Mouse (Mus musculus) NIH3T3 (cell line): ENCODE data around the gene Prkar1b.

ENCODE experiments used
- DNase-seq: peaks from one replicate; pipeline ENCODE4 v3.0.0-alpha.2; 2012; ENCODE audit warnings: low read depth

Gene Prkar1b

DNA sequence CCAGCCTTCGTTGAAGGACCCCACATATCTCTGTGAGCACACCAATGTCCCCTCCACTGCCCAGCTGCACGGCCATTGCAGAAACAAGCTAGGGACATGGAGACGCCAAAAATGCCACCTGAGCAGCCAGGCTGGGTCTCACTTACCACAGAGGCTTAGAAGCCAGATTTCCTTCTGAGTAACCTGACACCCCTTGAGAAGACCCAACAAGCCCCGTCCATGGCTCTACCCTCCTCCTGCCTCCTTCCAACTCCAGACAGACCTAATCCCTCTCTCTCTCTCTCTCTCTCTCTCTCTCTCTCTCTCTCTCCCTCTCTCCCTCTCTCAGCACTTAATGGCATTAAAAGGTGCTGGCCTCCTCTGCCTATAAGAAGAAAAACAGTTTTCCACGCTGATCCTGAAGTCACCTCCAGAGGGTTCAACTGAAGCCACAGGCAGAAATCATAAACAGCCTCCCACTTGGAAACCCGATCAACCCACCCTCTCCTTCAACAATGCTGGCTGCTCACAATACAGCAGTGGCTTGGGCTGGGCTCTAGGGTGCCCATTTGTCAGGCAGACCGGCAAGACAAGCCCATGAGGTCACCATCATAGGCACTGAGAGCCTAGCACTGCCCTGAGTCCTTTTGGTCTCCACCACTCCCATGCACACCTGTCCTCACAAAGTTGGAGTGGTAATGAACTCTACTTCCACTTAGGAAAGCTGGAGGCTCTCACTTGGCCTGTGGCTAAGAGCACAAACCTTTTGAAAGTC, 82.8 kb downstream of the Prkar1b start:
- no peak for DNase-seq

DNA sequence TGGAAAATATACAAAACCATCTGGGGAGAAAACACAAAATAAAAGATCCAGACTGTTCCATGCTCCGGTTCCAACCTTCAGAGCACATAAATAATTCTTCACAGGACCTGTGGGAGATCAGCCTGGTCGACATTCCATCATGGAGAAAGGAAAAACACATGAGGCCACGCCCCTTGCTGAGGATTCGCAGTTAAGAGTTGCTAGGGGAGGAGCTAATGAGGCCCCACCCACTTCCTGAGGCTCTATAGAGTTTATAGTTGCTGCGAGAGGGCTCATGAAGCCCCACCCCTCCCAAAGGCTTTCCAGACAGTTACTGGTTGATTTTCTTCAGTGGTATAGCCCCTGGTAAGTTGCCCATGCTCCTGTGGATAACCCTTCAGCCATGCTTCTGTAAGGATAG, 85.2 kb downstream of the Prkar1b start:
- peak; percentile 17 for DNase-seq

DNA sequence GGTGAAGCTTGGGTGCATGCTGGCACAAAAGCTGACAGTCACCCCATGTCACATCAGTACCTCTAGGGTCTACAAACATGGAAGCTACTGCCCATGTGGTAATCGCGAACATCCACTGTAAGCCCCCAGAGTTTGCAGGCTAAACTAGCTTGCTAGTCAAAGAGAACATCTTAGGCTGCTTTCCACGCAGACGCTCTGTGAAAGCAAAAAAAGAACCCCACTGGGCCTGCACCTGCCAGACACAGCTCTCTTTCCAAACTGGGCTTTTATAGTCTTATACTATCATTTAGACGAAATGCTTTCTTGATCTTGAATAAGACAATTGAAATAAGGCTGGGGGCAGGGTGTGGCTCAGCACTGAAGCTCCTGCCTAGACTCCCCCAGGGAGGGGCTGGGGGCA, 88.1 kb downstream of the Prkar1b start:
- no peak for DNase-seq

DNA sequence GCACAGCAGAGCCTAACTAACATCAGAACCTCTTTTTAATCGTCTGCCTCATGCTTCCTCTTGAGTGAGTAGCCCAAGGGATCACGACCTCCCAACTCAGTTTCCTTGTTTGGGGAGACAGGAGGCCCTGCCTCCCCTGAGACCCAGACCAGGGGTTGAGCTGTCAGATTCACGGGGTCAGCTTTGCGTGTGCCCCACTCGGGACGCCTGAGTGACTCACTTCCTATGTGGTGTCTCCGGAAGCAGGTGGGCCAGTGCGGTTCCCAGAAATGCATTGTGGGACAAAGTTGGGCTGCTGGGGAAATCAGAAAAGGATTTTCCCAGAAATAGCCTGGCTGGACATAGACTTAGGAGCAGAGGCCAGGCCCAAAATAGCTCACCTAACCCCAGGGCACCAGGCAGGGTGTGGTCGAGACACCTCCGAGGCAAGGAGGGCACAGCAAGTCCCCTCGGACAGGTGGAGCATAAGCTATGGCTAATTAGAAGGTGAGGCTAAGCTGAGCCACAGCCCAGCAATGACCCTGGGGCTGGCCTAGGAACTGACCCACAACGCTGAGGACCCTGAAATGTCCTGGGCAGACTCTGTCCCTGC, 89.2 kb downstream of the Prkar1b start:
- no peak for DNase-seq

DNA sequence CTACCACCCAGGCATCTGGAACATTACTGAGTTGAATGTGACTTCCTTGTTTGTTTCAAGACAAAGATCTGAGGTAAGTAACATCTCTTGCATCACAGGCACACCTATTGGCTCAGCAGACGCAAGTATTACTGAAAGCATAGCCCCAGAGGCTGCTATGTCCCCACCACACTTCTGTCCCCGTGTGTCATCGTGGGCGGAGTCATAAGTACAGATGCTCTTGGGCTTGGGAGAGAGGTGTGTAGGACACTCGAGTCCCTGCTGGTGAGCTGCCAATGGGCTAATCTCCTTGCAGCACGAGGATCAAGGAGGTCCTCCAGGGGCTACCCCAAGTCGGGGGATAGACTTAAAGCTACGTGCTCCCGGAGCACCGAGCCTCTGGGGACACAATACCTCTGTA, 96.6 kb downstream of the Prkar1b start:
- DNase-seq = no peak

DNA sequence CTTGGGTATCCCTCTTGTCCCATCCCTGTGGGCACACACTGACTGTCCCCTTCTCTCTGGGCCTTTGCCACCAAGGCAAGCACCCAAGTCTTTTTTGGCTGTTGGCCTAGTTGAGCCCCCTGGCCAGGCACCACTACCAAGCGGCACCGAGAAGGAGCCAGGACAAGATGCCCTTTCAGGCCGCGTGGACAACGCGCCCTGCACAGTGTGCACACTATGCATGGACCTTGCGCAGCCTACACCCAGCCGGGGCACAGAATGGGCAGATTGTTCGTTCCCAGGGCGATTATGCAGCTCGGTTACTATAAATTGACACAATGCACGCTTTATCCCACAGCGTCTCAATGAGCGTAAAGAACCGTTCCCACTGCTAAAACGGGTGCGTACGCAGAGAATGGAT, 98.5 kb downstream of the Prkar1b start:
- no peak for DNase-seq

DNA sequence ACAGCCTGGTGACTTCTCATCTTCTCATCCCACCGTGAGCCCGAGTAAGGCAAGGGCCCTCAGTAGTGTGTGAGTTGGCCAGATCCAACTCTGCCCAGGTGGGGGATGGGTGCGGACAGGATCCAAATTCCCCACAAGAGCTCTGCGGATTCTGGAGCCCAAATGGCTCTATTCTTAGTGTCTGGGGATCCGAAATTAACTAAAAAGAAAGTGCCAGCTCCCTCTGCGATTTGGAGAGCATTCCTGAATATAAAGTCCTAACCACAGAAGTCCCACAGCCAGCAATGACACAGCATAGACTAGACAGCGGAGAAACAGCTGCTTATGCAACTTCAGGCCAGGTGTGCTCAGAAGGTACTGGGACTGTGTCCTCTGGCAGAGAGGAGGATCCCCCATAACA, 100.4 kb downstream of the Prkar1b start:
- DNase-seq = no peak

DNA sequence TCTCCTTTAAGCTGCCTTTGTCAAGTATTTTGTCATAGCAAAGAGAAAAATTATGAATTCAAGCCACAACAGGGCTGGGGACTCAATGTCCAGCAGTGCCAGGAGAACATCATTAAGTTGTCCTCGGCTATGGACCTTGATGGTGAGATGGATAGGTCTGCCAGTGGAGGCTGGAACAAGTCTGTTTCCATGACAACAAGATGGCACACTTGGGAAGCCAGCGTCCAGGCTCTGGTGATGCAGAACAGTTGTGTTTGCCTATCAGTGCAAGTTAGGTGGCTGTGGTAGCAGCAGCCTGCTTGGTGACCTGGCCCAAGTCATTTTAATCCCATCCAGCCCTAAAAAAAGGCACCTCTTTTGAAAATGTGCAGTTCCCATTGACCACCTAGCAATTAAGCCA, 102.6 kb downstream of the Prkar1b start:
- no peak for DNase-seq

DNA sequence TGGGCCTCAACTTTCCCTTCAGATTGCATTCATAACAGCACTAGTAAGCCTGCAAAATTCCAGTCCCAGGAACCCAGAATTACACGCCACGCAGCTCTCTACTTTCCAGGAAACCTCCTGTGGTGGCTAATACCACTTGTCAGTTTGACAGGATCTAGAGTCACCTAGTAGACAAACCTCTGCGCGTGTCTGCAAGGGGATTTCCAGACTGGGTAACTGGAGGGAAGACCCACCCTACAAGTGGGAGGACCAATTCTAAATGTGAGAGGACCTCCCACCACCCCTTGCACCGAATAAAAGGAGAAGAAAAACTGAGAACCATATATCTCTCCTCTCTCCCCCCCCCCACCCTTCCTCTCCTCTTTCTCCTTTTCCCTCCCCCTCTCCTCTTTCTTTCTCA, 103.2 kb downstream of the Prkar1b start:
- no peak for DNase-seq

DNA sequence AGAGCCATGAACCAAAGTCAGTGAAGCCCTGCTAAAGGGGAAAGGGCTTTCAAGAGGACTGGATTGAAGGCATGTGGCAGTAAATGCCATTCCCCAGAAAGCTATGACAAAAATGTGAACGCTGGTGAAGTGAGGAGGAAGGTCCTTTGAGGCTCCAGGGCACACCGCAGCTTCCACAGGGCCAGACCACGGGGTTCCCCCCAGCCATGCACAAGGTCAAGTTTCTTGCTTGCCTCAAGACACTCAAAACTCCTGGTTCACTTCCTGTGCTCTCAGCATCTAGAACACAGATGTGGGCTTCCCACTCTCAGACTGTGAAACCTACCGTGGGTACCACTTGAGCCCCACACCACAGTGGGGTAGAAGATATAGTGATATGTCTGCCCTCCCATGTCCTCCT, 106.3 kb downstream of the Prkar1b start:
- no peak for DNase-seq

DNA sequence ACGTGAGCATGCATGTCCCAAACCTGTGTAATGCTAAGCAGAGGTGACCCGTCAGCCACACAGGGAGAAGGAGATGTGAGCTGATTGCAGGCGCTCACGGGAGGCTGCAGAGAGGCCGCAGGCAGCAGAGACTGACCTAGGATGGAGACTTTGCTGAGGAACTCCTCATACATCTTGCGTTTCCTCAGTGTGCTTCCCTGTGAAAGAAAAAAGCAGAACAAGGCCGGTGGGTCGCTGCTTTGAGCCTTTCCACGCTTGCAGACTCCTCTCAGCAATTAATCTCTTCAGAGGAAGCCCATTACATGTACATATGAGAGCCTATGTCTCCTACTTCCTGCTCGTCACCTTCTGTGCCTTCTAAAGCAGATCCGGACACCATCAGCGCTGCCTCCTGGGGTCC, 107.5 kb downstream of the Prkar1b start:
- no peak for DNase-seq

DNA sequence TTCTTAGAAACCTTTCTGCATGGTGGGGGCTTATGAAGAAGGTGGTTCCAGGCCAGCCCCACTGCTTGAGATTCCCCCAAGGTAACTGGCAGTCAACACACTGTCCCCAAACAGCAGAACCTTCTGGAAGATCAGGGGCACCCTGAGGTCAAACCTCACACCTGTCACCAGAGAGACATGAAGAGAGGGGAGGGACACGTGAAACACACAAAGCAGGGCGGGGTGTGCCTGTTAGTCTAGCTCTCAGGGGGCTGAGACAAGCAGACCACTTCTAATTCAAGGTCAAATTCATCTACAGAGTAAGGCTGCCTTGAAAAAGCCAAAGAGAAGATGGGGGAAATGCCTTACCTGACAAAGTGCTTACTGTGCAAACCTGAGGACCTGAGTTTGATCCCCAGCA, 114.6 kb downstream of the Prkar1b start:
- no peak for DNase-seq

DNA sequence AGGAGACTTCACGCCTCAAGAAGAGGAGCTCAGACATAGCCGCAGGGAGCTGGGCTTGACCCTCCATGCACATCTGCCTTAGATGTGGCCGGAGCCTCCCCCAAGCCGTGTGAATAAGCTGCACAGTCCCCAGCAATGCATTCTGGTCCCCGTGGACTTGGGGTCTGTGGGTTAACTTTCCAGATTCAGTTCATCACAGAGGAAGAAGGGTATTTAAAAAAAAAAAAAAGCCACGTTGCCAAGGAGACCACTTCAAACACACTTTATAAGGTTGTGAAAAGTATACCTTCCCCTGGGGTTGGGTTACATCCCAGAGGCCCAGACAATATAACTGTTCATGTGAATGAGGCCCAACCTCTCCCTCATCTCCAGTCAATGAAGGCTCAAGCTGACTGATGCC, 115.1 kb downstream of the Prkar1b start:
- no peak for DNase-seq

DNA sequence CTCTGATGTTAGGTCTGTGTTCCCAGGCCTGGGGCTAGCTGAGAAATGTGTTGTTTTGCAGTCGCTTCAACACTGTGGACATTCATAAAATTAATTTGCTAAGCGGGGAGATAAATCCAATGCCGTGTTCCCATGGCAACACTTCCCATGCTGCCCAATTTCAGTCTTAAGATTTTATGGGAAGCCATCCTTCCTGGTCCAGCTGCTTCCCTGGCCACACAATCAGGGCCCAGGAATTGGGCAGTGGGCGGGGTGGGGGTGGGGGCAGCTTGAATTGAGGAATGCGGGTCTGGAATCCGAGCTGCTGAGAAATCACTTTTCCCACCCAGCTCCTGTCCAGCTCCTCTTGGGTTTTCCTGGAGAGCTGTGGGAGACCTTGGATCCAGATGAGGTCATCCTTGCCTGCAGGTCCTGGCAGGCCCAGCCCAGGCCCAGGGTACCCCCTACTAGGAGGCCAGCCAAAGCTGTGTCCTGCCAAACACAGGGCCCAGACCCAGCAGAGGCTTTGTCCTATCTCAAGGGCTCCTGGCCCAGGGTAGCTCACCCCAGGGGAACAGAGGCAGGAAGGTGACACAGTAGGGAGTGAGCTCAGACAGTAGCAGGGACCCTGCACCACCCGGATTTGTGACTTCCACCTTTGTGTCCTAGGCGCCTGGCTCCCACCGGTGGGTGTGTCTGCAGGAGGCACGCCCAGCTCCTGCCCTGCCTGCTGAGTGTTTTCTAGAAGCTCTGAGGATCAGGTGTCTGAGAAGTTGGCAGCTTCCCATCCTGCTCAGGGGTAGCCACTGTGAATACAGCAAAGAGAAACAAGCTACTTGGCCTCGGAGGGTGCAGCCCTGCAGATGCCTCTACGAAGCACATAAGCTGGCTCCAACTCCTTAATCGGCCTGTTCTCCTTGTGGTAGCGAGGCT, 116.1 kb downstream of the Prkar1b start:
- DNase-seq = peak; percentile 11

DNA sequence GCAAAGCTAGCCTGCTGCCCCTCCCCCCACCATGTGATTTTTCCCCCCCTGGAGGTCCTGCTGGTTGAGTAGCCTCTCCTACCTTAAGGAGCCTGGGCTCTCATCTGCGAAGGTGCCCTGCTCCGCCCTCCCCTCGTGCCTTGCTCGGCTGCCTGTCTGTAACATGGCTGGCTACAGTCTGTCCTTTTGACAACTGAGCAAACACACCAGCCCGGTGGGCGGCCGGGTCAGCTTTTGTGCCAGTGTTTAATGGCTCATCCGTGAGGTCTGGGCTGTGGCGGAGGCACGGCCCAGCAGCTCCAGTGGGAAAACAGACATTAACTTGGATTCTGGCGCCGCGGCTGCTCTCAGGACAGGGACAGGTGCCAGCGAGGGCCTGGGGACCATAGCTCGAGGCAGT, 122.2 kb downstream of the Prkar1b start:
- no peak for DNase-seq

DNA sequence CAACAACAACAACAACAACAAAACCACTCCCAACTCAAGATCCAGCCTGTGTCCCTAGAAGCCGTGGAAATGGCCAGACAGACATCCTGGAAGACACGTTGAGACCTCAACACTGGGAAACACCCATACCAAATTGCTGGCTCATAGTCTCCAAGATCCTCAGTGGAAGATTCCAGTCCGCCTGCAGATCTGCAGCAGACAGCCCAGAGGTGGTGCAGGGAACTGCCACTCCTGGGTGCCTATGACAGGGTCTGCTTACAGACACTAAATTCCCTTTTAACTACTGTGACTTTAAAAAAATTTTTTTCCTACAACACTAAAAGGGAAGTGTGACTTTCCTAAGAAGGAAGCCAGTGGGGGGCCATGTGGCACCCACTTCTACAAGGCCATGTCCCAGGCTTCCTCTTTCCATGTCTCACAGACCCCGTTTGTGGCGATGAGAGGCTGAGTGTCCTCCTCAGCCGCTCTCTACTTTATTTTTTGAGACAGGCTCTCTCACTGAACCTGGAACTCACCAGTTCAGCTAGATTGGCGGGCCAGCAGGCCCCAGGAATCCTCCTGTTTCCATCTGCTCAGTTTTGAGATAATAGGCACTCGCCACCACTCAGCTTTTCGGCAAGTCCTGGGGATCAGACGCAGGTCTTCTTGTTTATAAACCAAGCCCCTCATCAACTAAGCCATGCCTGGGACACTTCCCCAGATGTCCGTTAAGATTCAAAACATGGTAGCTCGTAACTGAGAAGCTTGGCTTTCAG, 125.3 kb downstream of the Prkar1b start:
- no peak for DNase-seq

DNA sequence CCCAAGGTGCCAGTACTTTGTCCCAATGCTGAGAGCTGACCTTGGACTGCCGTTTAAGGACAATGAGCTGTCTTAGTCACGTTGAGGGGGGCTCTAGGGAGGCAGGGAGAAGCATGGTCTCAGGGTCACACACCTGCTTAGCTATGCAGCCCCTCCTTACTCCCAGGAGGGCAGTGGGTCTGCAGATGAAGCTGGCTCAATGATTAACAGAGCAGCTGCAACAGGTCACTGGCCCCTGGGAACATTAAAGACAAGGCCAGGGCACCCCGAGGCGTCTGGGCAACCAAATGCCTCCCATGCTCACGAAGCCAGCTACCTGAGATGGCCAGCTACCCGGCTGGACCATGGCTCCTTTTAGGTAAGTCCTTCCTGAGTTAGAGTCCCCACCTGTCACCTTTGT, 129.2 kb downstream of the Prkar1b start:
- no peak for DNase-seq

DNA sequence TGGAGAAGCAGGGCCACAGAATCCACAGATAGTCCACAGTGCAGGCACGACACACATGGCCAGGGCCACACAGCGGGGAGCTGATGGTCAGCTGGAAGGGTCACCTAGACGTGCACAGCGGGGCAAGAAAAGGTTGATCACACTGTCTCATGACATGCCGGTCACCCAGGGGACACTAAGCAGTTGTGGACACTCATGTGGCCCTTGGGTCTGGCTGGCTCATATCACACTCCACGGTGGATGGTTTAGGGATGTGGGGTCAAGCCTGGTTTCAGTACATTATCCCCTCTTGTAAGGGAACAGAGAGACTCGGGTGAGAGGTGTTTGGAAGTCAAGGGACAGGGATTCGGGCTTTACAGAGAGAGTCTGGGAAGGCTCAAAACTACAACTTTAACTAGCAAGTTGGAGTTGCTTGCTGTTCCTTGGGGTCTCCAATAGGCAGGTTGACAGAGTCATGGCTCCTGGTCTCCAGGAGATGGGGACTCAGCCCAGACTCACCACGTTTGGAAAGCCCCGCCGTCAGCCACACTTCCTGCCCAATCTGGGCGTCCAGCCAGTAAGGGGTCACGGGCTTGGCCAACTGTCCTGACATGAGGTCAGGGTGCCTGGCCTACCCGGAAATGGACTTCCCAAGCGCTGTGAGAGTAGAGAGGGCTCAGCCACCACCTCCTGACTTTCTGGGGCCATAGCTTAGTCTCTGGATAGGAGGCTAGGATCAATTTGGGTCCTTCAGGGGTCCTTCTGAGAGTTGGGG, 132.3 kb downstream of the Prkar1b start:
- DNase-seq = peak; percentile 42

DNA sequence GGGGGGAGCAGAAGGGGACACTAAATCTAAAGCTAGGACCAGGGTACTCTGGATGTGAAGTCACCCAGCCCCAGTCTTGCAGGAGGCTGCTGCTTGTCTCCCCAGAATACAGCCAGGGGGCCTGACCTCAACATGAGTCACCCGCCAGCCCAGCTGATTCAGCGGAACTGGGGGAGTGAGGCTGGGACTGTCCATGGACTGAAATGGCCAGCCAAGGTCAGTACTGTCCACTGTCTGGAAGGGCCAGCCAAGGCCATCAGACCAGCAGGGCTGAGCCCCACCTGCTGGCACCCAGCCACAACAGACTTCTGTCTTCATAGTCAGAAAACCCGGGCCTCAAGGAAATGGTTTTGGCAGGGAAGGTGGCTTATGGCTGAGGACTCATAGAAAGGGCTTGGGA, 134.7 kb downstream of the Prkar1b start:
- DNase-seq = peak; percentile 72

DNA sequence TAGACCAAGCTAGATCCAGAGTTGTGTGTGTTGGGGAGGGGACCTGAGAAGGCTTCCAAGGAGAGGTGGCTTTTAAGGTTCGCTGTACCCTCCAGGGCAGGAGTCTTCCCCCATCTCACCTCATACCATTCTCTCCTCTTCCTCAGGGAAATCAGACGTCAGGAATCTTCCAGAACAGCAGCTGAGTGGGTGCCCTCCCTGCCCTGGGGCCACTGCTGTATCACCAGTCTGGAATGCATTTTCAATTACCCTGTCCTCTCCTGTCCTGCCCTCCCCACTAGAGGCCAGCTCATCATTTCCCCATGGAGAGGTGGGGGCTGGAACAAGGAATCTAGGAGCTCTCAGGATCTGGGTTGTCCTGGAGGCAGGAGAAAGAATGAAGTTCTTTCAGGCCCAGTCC, 139.2 kb downstream of the Prkar1b start:
- peak; percentile 28 for DNase-seq

DNA sequence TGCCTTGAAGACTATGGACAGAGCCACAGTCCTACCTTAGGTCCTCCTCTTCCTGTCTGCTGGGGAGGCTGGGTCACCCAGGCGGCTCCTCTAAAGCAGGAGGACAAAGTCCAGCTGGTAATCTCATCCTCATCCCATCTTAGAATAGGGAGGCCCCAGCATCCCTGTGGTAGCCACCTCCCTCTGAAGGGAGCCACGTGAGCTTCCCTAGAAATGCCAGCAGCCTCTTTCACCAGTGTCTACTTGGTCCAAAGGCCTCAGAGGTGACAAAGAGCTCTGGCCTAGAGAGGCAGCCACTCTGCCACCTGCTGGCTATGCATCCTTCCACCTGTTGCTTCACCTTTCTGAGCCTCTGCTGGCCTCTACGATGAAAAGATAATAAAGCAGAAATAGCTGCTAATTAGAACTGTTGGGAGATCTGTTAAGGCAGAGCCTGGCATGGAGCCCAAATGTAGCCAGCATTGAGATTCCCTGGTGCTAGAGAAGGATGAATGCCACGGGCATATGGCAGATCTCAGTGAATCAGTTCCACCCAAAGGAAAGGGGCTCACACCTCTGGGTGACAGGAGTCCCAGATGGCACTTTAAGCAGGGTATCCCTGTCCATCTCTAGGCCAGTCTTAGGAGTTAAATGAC, 142.5 kb downstream of the Prkar1b start:
- DNase-seq = no peak
